ENCODE assay signal across 8 mouse cellular contexts in genomic region chr9:72654593-72655242, GRCm38 (mm10). TPM values are rescaled to one million over a fixed set of nuclear protein-coding genes. Genes with fewer than 3 reads are reported as not detected.
DNase-seq lines count a peak whose midpoint lies in the region; ATAC-seq and TF ChIP-seq lines count a peak whose summit lies in the region.

No protein-coding gene starts in this region.

- H3K4me2 ChIP-seq in embryonic facial prominence, embryonic 12.5 days (replicated peaks), result no peak overlapping the region
- H3K4me2 ChIP-seq in liver, embryonic 11.5 days, result no peak overlapping the region
- H3K4me2 ChIP-seq in neural tube, embryonic 12.5 days (replicated peaks), result no peak overlapping the region

- CTCF ChIA-PET in Patski (lab: Charles Lee), result interaction anchor here (1.0 to 1.1 kb wide), 5 partner anchors 11 to 20 kb away, joined by 3 to 5 read pairs (median 4); no protein-coding TSS in a partner anchor

- H3K9me3 ChIP-seq in embryonic facial prominence, embryonic 12.5 days, result no peaks in the 10 kb centered on the region
- no peaks in the 10 kb centered on the region for H3K9me3 ChIP-seq in liver, embryonic 11.5 days (ENCODE audit: control insufficient read depth, low read length)
- H3K9me3 ChIP-seq in neural tube, embryonic 12.5 days, result no peaks in the 10 kb centered on the region

- peak overlapping the region; percentile 86 for H3K27ac ChIP-seq in embryonic facial prominence, embryonic 12.5 days
- H3K27ac ChIP-seq in liver, embryonic 11.5 days (ENCODE audit: low read depth, low read length), result no peak overlapping the region
- H3K27ac ChIP-seq in neural tube, embryonic 12.5 days, result no peak overlapping the region

- no peaks in the 10 kb centered on the region for H3K27me3 ChIP-seq in Patski
- H3K27me3 ChIP-seq in embryonic facial prominence, embryonic 12.5 days, result no peaks in the 10 kb centered on the region
- no peaks in the 10 kb centered on the region for H3K27me3 ChIP-seq in liver, embryonic 11.5 days (replicated peaks; ENCODE audit: control insufficient read depth, insufficient read depth, low read length)
- no peaks in the 10 kb centered on the region for H3K27me3 ChIP-seq in neural tube, embryonic 12.5 days (replicated peaks)

- DNase-seq in heart, adult 11 months, result peak; percentile 97
- no peak for DNase-seq in heart, postnatal 25 days (ENCODE audit: low spot score)
- DNase-seq in Patski (ENCODE audit: low read depth, low spot score), result no peak
- peak; percentile 49 for DNase-seq in induced T-regulatory cell, adult 2 months (ENCODE audit: low read depth)
- DNase-seq in liver, embryonic 11.5 days (ENCODE audit: low spot score), result peak; percentile 68
- peak; percentile 28 to 57 for DNase-seq in thymus, postnatal 10 days (ENCODE audit: low spot score in 2 of 2)

- intact Hi-C loops in heart, postnatal 25 days (cut with DNase I), result loop anchor here (2.0 kb wide), 1 partner anchor 18 kb away; no protein-coding TSS in a partner anchor

- ATAC-seq in Patski, result no peak
- ATAC-seq in embryonic facial prominence, embryonic 12.5 days (ENCODE audit: insufficient number of reproducible peaks, insufficient read depth, low FRiP score, low TSS enrichment), result no peak
- ATAC-seq in liver, embryonic 11.5 days (replicated peaks; ENCODE audit: low FRiP score), result peak; percentile 73
- ATAC-seq in neural tube, embryonic 12.5 days (ENCODE audit: low FRiP score, low read depth), result peak; percentile 53; the same call in 1 of the 2 replicates

- 69% methylated on average over 6 of the region's 6 CpGs for WGBS in embryonic facial prominence, embryonic 12.5 days
- WGBS in liver, embryonic 11.5 days, result 50% methylated on average over 6 of the region's 6 CpGs
- WGBS in neural tube, embryonic 12.5 days, result 64% methylated on average over 6 of the region's 6 CpGs

- H3K4me3 ChIP-seq in embryonic facial prominence, embryonic 12.5 days, result no peak overlapping the region
- H3K4me3 ChIP-seq in liver, embryonic 11.5 days (ENCODE audit: low read depth, low read length), result no peak overlapping the region
- no peak overlapping the region for H3K4me3 ChIP-seq in neural tube, embryonic 12.5 days

- TF ChIP-seq CTCF in Patski (IDR thresholded peaks at IDR 0.05), result peak; percentile 58

- H3K4me1 ChIP-seq in embryonic facial prominence, embryonic 12.5 days, result peaks cover 37% of the 10 kb centered on the region
- H3K4me1 ChIP-seq in liver, embryonic 11.5 days (replicated peaks; ENCODE audit: control insufficient read depth, insufficient read depth, low read length), result peaks cover 21% of the 10 kb centered on the region
- H3K4me1 ChIP-seq in neural tube, embryonic 12.5 days, result peaks cover 16% of the 10 kb centered on the region

- H3K9ac ChIP-seq in embryonic facial prominence, embryonic 12.5 days, result no peak overlapping the region
- H3K9ac ChIP-seq in liver, embryonic 11.5 days (ENCODE audit: low read depth, low read length), result no peak overlapping the region
- no peak overlapping the region for H3K9ac ChIP-seq in neural tube, embryonic 12.5 days

- in situ Hi-C loops in Patski (cut with MboI; ENCODE audit: low pct_unique_long_range_greater_than_20kb), result no loop called here

- POLR2A ChIA-PET in Patski (lab: Charles Lee), result interaction anchor here (0.8 kb wide), 1 partner anchor 9 kb away, joined by 3 read pairs; no protein-coding TSS in a partner anchor

- H3K36me3 ChIP-seq in embryonic facial prominence, embryonic 12.5 days, result no peaks in the 10 kb centered on the region
- no peaks in the 10 kb centered on the region for H3K36me3 ChIP-seq in liver, embryonic 11.5 days (ENCODE audit: control insufficient read depth, insufficient read depth, low read length)
- no peaks in the 10 kb centered on the region for H3K36me3 ChIP-seq in neural tube, embryonic 12.5 days

RNA-seq across cellular contexts. Expression of gene Nedd4, which starts 7.4 kb away (rescaled TPM):
- total RNA-seq in heart, postnatal 25 days (2021), result 100 to 1,000 TPM; 337 to 377 TPM
- 693 TPM for polyA plus RNA-seq in Patski (2021)
- 722 and 756 TPM in 2 replicates for polyA plus RNA-seq in embryonic facial prominence, embryonic 12.5 days (2016; fragmentation: Nextera tagmentation; extraction: Ambion mirVana)
- 302 and 334 TPM in 2 replicates for polyA plus RNA-seq in liver, embryonic 11.5 days (2014; fragmentation: Nextera tagmentation; extraction: Ambion mirVana)
- 605 and 637 TPM in 2 replicates for polyA plus RNA-seq in neural tube, embryonic 12.5 days (2016; fragmentation: Nextera tagmentation; extraction: Ambion mirVana)

Comparison
In these comparisons a context has a peak if more than half of its experiments do, and no peak if none do; other contexts are left out.
1. DNase-seq: peak in heart, adult 11 months (single experiment), induced T-regulatory cell, adult 2 months (single experiment), liver, embryonic 11.5 days (single experiment) and thymus, postnatal 10 days (2 of 2); none in heart, postnatal 25 days (single experiment) and Patski (single experiment).
2. ATAC-seq: peak in liver, embryonic 11.5 days (single experiment) and neural tube, embryonic 12.5 days (single experiment); none in Patski (single experiment) and embryonic facial prominence, embryonic 12.5 days (single experiment).